Mouse (Mus musculus): Measurements from ENCODE around the gene Zfp974. TPM values are rescaled to one million over a fixed set of nuclear protein-coding genes. Genes with fewer than 3 reads are reported as not detected.
"Not testable (repeated sequence)": the region's sequence is repeated elsewhere in the genome, so short reads cannot be mapped to it uniquely, and the experiment has no call there.

Gene Zfp974
- total RNA-seq (2022), result 1 to 10 TPM; 2.3 to 5.6 (median 3.8) TPM

DNA sequence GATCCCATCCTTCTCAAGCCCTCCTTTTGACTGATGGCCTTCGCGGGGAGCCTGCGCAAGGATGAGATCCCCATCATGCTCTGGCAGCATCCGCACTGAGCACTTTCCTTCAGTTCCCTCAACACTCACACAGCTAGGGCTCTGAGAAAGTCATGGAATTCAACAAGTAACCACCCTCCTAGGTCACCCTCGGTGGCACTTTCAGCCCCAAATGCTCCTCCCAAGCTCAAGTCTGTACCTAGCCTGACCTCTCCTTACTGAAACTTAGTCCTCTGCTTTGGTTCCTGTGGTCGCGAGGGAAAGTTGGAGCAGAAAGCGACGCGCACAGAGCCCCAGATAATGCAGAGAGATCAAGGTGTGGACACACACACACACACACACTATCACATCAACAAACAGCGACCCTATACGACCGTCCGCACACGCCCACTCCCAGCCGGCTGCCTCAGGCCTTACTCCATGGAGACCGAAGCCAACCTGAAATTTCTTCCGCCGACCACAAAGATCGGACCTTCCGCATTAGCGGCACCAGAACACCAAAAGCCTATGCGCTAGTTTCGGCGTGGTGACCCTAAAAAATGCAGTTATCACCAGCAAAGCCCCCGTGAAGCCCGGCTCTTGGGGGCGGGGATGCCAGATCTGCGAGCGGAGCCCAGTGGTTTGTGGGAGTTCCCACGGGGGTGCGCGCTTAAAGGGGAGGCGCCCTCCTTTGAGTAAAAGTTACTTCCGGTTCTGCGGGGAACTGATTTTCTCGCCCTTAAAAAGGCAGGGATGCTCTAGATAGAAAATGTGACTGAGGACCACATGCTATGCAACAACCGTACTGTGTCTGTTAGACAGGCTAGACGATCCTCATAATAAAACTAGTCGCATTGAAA is at the start of gene Zfp974:
TSS of gene Zfp974 (minus strand) at position 643 of the 878 bp plus-strand sequence.
- DNase-seq (ENCODE audit: low spot score in 2 of 2), result peak; percentile 9 to 10

DNA sequence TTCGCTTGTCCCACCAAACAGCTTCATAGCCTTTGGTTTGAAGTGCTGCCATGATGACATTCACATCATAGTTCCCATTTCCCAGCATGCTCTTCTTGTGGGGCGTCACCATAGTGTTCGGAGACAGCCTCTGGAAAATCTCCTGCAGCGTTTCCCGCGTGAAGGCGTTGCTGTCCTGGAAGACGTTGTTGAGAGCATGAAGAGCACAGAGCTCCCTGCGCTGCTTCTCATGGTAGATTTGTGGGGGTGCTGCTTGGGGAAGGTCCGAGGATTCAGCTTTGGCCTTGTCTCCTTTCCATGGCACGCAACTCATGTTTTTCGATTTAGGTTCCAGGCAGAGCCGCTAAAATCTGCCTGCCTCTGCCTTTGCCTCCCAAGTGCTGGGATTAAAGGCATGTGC is 20.2 kb upstream of the Zfp974 start:
- not testable (repeated sequence) for DNase-seq (ENCODE audit: low spot score in 2 of 2)

DNA sequence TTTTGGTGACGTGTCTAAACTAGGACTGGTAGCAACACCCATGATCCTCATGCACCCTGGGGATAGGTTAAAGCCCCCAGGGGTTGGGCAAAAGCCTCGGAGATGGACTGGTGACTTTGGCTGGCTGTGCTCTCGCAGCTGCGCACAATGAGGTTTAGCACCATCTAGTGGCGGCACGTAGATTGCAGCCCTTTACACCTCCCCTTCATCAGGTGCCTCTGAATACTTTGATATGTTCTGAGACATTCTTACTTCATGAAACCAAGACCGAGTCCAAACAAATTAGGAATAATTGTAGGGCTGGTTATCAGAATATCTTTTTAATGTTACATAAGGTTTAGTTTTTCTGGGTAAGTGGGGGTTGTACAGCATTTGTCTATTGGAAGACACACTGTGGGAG is 12.6 kb upstream of the Zfp974 start:
- not testable (repeated sequence) for DNase-seq (ENCODE audit: low spot score in 2 of 2)

DNA sequence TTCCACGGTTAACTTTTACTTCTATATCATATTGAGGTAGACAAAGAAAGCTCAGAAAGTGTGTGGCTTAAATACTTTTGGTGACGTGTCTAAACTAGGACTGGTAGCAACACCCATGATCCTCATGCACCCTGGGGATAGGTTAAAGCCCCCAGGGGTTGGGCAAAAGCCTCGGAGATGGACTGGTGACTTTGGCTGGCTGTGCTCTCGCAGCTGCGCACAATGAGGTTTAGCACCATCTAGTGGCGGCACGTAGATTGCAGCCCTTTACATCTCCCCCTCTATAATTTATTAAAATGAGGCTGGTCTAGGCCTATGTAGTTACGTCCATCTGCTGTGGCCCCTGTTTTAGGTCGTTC is 4.5 kb upstream of the Zfp974 start:
- DNase-seq (ENCODE audit: low spot score in 2 of 2), result not testable (repeated sequence)

DNA sequence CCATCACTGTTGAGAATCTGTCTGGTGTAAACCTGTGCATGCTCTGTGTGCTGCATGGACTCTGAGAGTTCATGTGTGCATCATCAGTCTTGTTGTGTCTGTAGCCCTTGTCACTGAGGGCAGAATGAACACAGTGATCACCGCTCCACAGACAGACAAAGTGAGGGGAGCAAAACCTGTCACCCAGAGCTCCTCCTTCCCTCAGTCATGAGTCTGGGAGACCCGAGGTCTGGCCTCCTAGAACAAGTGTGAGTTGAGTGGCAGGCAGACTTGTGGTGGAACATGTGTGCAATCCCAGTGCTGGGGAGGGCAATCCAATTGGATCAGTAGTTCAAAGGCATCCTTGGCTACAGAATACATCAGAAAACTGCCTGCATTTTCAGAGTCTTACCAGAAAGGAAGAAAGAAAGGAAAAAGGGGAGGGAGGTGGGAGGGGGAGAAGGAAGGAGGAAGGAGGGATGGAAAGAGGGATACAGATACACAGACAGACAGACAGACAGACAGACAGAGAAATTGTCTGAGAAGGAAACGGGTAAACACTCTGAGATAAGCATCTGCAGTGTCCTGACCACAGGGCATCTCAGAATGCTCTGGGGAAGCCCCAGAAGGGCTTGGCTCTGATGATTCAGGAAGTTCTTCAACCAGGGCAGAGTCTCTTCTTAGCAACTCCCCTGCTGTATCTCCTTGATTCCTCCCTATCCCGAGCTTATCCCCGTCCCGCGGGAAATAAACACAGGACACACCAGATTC is 4.0 kb upstream of the Zfp974 start:
- no peak for DNase-seq (ENCODE audit: low spot score in 2 of 2)

DNA sequence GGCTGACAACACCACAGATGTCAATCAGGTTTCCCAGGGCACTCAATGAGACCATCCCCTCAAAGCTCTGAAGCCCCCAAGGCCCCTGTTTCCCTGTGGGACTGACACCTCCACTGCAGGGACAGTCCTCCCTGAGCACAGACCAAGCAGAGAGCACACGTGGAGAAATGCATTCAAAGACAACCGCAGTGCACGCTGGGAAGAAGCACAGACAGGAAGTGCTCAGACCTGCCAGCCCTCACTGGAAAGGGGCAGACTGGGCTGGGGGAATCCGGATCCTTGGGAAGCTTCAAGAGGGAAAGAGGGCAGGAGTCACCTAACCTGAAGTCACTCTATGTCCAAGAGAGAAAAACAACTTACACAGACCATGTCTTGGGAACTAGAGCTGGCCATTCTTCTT is 2.2 kb downstream of the Zfp974 start:
- not testable (repeated sequence) for DNase-seq (ENCODE audit: low spot score in 2 of 2)

DNA sequence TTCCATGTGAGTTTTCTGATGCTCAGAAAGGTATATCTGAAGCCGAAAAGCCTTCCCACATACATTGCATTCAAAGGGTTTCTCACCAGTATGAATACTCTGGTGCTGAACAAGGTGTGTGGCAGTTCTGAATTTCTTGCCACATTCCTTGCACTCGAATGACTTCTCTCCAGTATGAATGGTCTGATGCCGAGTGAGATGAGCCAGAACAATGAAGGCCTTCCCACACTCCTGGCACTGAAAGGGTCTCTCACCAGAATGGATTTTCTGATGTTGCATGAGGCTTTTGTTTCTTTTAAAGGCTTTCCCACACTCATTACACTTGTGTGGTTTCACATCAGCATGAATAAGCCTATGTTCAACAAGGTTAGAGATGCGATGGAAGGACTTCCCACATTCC is 18.3 kb downstream of the Zfp974 start:
- not testable (repeated sequence) for DNase-seq (ENCODE audit: low spot score in 2 of 2)

DNA sequence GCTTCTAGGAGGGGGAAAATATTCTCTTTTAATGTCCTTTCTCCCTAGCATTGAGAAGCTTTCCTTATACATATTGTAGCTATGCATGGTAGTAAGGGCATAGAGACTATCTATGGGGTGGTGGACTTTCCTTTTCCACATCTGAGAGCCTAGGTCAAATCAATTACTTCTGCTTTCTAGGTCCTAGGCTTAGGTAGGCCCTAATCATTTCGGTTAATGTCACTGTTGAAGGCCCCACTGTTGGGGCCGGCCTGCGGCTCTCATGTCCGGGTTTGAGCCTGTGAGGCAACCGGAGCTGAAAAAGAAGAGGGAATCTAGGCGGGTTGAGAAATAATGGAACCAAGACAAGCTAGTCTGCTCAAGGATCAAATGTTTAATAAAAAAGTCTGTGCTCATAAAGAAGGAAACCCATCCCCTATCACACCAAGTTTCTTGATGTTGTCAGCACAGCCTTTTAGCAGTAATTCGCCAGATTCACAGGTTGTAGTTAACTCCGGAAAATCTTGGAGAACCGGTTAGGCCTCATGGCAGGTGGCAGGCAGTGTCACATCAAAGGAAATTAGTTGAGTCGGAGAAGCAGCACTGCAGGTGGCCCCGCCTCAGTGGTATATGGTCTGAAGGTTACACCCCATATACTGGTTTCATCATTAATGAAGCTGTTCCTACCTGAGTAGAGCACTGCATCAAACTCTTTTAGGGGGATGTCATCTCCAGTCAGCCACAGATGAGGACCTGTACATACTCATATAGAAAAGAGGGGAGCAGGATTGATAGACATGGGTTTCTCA is 24.0 kb downstream of the Zfp974 start:
- no peak for DNase-seq (ENCODE audit: low spot score in 2 of 2)

DNA sequence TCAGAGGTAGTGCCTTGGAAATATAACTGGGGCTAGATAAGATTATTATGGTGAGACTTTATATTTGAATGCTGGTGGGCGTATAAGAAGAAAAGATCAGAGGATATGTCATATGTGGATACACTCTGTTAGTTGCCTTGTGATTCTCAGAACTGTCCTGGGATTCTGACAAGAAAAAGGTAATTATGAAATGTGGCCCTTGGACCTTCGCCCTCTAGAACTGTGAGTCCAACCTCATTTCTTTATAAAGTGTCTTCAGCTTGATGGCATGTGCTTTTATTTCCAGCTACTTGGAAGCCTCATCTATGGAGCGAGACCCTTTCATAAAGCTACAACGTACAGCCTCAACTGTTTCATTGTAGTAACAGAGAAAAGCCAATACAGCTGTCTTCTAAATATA is 28.7 kb downstream of the Zfp974 start:
- no peak for DNase-seq (ENCODE audit: low spot score in 2 of 2)

DNA sequence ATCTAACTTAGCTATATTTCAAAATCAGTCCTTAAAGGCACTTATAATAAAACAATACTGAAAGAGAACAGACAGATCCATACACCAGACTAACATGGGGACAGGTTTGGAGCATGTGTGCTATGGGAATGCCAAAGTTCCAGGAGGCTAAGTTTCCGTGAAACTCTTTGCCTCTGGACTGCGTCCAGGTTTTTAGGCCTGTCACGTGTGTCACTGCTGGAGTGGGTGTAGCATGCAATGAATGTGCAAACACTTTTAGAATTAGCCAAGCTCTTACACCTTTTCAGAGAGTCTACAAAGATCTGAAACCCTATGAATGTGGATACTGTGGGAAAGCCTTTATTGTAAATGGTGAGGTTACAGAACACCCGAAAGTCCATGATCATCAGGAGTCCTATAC is 47.5 kb downstream of the Zfp974 start:
- no peak for DNase-seq (ENCODE audit: low spot score in 2 of 2)

DNA sequence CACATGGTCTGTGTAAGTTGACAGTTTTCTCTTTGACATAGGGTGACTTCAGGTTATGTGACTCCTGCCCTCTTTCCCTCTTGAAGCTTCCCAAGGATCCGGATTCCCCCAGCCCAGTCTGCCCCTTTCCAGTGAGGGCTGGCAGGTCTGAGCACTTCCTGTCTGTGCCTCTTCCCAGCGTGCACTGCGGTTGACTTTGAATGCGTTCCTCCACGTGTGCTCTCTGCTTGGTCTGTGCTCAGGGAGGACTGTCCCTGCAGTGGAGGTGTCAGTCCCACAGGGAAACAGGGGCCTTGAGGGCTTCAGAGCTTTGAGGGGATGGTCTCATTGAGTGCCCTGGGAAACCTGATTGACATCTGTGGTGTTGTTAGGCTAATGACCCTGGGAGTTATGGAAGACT is 66.7 kb downstream of the Zfp974 start:
- DNase-seq (ENCODE audit: low spot score in 2 of 2), result not testable (repeated sequence)

DNA sequence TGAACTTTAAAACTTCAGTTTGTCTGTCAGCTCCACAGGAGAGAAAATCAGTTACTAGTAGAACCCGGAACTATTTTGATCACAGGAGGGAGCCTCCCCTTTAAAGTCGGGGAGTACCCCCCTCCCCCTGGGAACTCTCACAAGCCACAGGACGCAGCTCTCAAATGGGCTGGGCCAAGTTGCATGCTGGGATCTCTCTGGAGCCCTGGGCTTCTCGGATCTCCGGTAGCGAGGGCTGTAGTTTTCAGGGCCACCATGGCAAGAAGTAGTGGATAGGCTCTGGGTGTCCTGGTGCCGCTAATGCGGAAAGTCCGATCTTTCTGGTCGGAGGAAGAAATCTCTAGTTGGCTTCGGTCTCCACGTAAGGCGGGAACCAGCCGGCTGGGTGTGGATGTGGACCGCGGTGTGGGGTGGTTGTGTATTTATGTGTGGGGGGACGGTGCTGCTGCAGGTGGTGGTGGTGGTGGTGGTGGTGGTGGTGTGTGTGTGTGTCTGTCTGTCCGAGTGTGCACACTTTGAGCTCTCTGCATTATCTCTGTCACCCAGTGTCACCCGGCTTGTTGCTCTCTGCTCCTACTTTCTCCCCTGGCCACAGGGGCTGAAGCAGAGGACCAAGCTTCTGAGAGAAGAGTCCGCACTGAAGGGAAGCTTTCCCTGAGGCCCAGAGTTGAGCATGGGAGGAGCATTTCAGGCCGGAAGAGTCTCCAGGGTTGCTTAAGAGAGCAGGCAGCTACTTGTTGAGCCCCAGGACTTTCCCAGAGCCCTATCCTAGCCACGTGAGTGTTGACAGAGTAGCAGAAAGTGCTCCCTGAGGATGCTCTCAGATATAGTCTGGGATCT is 68.6 kb downstream of the Zfp974 start:
- DNase-seq (ENCODE audit: low spot score in 2 of 2), result peak; percentile 55 to 71

DNA sequence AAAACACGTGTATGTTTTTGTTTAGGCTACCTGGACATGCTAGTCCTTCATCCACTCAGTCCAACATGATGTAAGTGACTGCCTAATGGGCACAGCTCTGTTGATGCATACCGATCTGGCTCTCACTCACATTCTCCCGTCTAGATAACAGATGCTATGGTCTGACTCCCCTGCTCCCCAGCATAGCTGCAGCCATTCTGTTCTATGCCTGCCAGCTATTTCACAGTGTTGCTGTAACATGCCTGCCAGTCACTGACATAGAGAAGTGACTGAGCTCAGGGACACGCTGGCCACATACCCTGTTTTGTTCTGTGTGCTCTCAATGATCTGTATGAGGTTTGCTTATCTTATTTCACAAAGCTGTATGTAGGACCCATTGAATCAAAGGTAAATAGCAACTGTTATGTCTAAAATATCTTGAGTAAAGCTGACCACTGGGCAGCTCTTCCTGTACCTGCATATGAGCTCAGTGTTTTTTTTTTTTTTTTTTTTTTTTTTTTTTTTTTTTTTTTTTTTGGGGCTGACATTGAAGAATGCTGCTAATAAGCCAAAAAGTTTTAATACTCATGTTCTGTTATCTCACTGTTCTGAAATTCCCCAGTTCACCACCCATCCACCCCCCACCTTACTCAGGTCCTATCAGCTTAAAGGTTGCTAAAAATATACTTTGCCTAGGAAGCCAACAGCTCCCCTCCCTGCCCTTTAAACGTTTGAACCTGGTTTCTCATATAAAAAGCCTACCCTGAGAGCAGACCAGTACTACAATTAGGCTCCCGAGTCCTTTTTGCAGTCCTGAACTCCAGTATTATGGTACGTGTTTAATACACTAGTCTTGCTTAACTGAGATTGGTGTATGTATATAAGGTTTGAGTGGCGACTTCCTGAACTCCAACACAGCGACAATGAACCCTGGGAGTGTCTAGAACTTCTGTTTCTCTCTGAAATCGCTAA is 69.7 kb downstream of the Zfp974 start:
- DNase-seq (ENCODE audit: low spot score in 2 of 2), result no peak

Other genes with a start within 250 kb of the Zfp974 start
- under 1 TPM; 0.11 to 0.70 (median 0.33) TPM for gene Zfp607b, start 240.1 kb downstream of the Zfp974 start, total RNA-seq (2022)
- gene Zfp60, start 198.1 kb downstream of the Zfp974 start, total RNA-seq (2022), result 1 to 10 TPM; 5.8 to 9.5 (median 6.8) TPM
- 1 to 10 TPM; 4.0 to 5.3 (median 4.4) TPM for gene Zfp626, start 122.3 kb downstream of the Zfp974 start, total RNA-seq (2022)
- 1 to 10 TPM; 2.3 to 2.7 (median 2.6) TPM for gene Zfp59, start 90.9 kb downstream of the Zfp974 start, total RNA-seq (2022)
- gene Zfp607a, start 71.9 kb downstream of the Zfp974 start, total RNA-seq (2022), result 1 to 10 TPM; 1.7 to 2.9 (median 1.9) TPM
- gene Zfp780b, start 49.7 kb upstream of the Zfp974 start, total RNA-seq (2022), result 10 to 100 TPM in 1 of 4 experiments, 1 to 10 TPM in 3; 7.0 to 10.9 (median 8.2) TPM
- gene Zfp850, start 84.7 kb upstream of the Zfp974 start, total RNA-seq (2022), result under 1 TPM; 0.15 to 0.65 (median 0.29) TPM
- 10 to 100 TPM; 96.1 to 99.7 (median 97.2) TPM for gene Psmc4, start 120.6 kb upstream of the Zfp974 start, total RNA-seq (2022)
- gene Fcgbp, start 141.8 kb upstream of the Zfp974 start, total RNA-seq (2022), result under 1 TPM in 1 of 4 experiments, not detected in 3; 0.08 TPM
- not detected for gene 9530053A07Rik, start 200.0 kb upstream of the Zfp974 start, total RNA-seq (2022)
- 10 to 100 TPM; 16.8 to 25.3 (median 18.6) TPM for gene Fbl, start 240.2 kb upstream of the Zfp974 start, total RNA-seq (2022)

Data from gastrocnemius, adult 8-10 months (tissue).